Mouse (Mus musculus): ENCODE measurements around the gene Serinc2. TPM values are rescaled to one million over a fixed set of nuclear protein-coding genes. Genes with fewer than 3 reads are reported as not detected.

The Serinc2 gene
- total and polyA plus RNA-seq, 2 experiments from 2014 or later: 1.3 TPM

DNA sequence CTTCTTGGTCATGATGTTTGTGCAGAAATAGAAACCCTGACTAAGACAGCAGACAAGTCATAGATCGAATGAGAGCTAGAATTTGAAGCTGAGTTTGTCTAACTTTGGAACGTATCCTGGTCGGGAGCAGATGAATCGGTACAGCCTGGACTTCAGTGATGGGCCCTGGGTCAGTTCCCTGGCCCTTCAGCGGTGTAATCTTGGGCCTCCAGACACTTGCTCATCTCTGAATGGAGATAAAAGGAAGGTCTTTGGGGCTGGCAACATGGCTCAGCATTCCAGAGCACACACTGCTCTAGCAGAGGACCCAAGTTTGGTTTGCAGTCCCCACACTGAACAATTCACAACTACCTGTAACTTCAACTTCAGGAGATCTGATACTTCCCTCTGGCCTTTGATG, 36.0 kb downstream of the Serinc2 start:
- Histone ChIP-seq H3K9ac (replicated peaks; ENCODE audit: low read depth, low read length) (no peak overlapping the region), H3K9me3 (replicated peaks; ENCODE audit: control insufficient read depth, low read length) (no peaks in the 10 kb centered on the region), H3K4me2 (ENCODE audit: low read depth, low read length) (no peak overlapping the region), H3K27me3 (ENCODE audit: control insufficient read depth, insufficient read depth, low read length) (no peaks in the 10 kb centered on the region), H3K4me1 (ENCODE audit: control insufficient read depth, insufficient read depth) (no peaks in the 10 kb centered on the region), H3K36me3 (replicated peaks; ENCODE audit: control insufficient read depth, insufficient read depth, low read length) (no peaks in the 10 kb centered on the region), H3K4me3 (ENCODE audit: low read depth, low read length) (no peak overlapping the region), H3K27ac (ENCODE audit: low read depth) (no peak overlapping the region)
- TF ChIP-seq CTCF (IDR thresholded peaks at IDR 0.05; ENCODE audit: low read depth) (no peak), EP300 (IDR thresholded peaks at IDR 0.05; ENCODE audit: low read depth) (no peak)
- WGBS: 74% methylated on average over 5 of the region's 5 CpGs
- DNase-seq (ENCODE audit: low spot score) (no peak), ATAC-seq (ENCODE audit: insufficient read depth, low read depth) (no peak)

GRCm38 (mm10) chr4:130240695-130241094, 38.3 kb downstream of the Serinc2 start:
- ATAC-seq (ENCODE audit: insufficient read depth, low read depth) (no peak), DNase-seq (ENCODE audit: low spot score) (no peak)
- no peak overlapping the region for H3K4me2 ChIP-seq (ENCODE audit: low read depth, low read length)
- no peaks in the 10 kb centered on the region for H3K36me3 ChIP-seq (replicated peaks; ENCODE audit: control insufficient read depth, insufficient read depth, low read length)
- WGBS: 29% methylated on average over 5 of the region's 5 CpGs
- no peak overlapping the region for H3K9ac ChIP-seq (replicated peaks; ENCODE audit: low read depth, low read length)
- H3K27me3 ChIP-seq (ENCODE audit: control insufficient read depth, insufficient read depth, low read length): no peaks in the 10 kb centered on the region
- H3K27ac ChIP-seq (ENCODE audit: low read depth): no peak overlapping the region
- no peaks in the 10 kb centered on the region for H3K4me1 ChIP-seq (ENCODE audit: control insufficient read depth, insufficient read depth)
- H3K4me3 ChIP-seq (ENCODE audit: low read depth, low read length): no peak overlapping the region
- TF ChIP-seq CTCF (IDR thresholded peaks at IDR 0.05; ENCODE audit: low read depth) (no peak), EP300 (IDR thresholded peaks at IDR 0.05; ENCODE audit: low read depth) (no peak)
- no peaks in the 10 kb centered on the region for H3K9me3 ChIP-seq (replicated peaks; ENCODE audit: control insufficient read depth, low read length)

GRCm38 (mm10) chr4:130237607-130238006, 41.4 kb downstream of the Serinc2 start:
- Histone ChIP-seq H3K27ac (ENCODE audit: low read depth) (no peak overlapping the region), H3K9ac (replicated peaks; ENCODE audit: low read depth, low read length) (no peak overlapping the region), H3K4me2 (ENCODE audit: low read depth, low read length) (no peak overlapping the region), H3K9me3 (replicated peaks; ENCODE audit: control insufficient read depth, low read length) (no peaks in the 10 kb centered on the region), H3K4me3 (ENCODE audit: low read depth, low read length) (no peak overlapping the region), H3K36me3 (replicated peaks; ENCODE audit: control insufficient read depth, insufficient read depth, low read length) (no peaks in the 10 kb centered on the region), H3K4me1 (ENCODE audit: control insufficient read depth, insufficient read depth) (no peaks in the 10 kb centered on the region), H3K27me3 (ENCODE audit: control insufficient read depth, insufficient read depth, low read length) (no peaks in the 10 kb centered on the region)
- TF ChIP-seq EP300 (IDR thresholded peaks at IDR 0.05; ENCODE audit: low read depth) (no peak), CTCF (IDR thresholded peaks at IDR 0.05; ENCODE audit: low read depth) (no peak)
- ATAC-seq (ENCODE audit: insufficient read depth, low read depth) (no peak), DNase-seq (ENCODE audit: low spot score) (no peak)
- 83% methylated on average over 4 of the region's 4 CpGs for WGBS

GRCm38 (mm10) chr4:130236361-130236760, 42.6 kb downstream of the Serinc2 start:
- Histone ChIP-seq H3K4me1 (ENCODE audit: control insufficient read depth, insufficient read depth) (no peaks in the 10 kb centered on the region), H3K9ac (replicated peaks; ENCODE audit: low read depth, low read length) (no peak overlapping the region), H3K4me3 (ENCODE audit: low read depth, low read length) (no peak overlapping the region), H3K27ac (ENCODE audit: low read depth) (no peak overlapping the region), H3K4me2 (ENCODE audit: low read depth, low read length) (no peak overlapping the region), H3K27me3 (ENCODE audit: control insufficient read depth, insufficient read depth, low read length) (no peaks in the 10 kb centered on the region), H3K36me3 (replicated peaks; ENCODE audit: control insufficient read depth, insufficient read depth, low read length) (no peaks in the 10 kb centered on the region), H3K9me3 (replicated peaks; ENCODE audit: control insufficient read depth, low read length) (no peaks in the 10 kb centered on the region)
- 47% methylated on average over 8 of the region's 8 CpGs for WGBS
- ATAC-seq (ENCODE audit: insufficient read depth, low read depth) (no peak), DNase-seq (ENCODE audit: low spot score) (no peak)
- no peak for TF ChIP-seq CTCF (IDR thresholded peaks at IDR 0.05; ENCODE audit: low read depth)
- no peak for TF ChIP-seq EP300 (IDR thresholded peaks at IDR 0.05; ENCODE audit: low read depth)

- no peaks in the 10 kb centered on the region for H3K9me3 ChIP-seq (replicated peaks; ENCODE audit: control insufficient read depth, low read length)
- DNase-seq (ENCODE audit: low spot score): no peak
- H3K4me1 ChIP-seq (ENCODE audit: control insufficient read depth, insufficient read depth): no peaks in the 10 kb centered on the region
- H3K9ac ChIP-seq (replicated peaks; ENCODE audit: low read depth, low read length): no peak overlapping the region
- no peak for ATAC-seq (ENCODE audit: insufficient read depth, low read depth)
- H3K27me3 ChIP-seq (ENCODE audit: control insufficient read depth, insufficient read depth, low read length): no peaks in the 10 kb centered on the region
- H3K4me3 ChIP-seq (ENCODE audit: low read depth, low read length): no peak overlapping the region
- H3K27ac ChIP-seq (ENCODE audit: low read depth): no peak overlapping the region
- no peaks in the 10 kb centered on the region for H3K36me3 ChIP-seq (replicated peaks; ENCODE audit: control insufficient read depth, insufficient read depth, low read length)
- H3K4me2 ChIP-seq (ENCODE audit: low read depth, low read length): no peak overlapping the region
- TF ChIP-seq CTCF (IDR thresholded peaks at IDR 0.05; ENCODE audit: low read depth) (no peak), EP300 (IDR thresholded peaks at IDR 0.05; ENCODE audit: low read depth) (no peak)
These were observed 54.9 kb downstream of the Serinc2 start for GRCm38 (mm10) chr4:130224071-130224470.

DNA sequence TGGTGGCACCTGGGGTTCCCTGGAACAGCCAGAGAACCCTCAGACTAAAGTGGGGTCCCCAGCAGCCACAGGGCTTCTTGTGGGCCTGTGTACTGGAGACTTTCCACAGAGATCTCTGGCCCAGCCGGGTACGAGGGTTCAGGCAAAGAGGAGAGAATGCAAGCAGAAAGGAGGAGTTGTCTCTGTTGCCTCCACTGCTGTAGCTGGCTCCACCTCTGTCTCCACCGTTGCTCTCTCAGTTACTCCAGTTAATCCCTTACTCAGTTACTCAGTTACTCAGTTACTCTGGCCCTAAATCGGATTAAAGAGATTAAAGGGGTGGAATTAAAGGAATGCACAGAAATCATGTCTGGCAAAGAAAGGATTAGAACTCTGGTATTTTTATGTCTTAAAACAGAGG, 56.8 kb downstream of the Serinc2 start, which contains the start of gene Gm853:
Gene Gm853, minus strand, starts transcription at position 223 of the 400 bp plus-strand sequence.
- TF ChIP-seq CTCF (IDR thresholded peaks at IDR 0.05; ENCODE audit: low read depth): no peak
- no peak for TF ChIP-seq EP300 (IDR thresholded peaks at IDR 0.05; ENCODE audit: low read depth)
- H3K9ac ChIP-seq (replicated peaks; ENCODE audit: low read depth, low read length): no peak within 1 kb of the TSS
- no peak within 1 kb of the TSS for H3K4me3 ChIP-seq (ENCODE audit: low read depth, low read length)
- ATAC-seq (ENCODE audit: insufficient read depth, low read depth) (no peak), DNase-seq (ENCODE audit: low spot score) (no peak)
- no peaks in the 10 kb centered on the region for H3K27me3 ChIP-seq (ENCODE audit: control insufficient read depth, insufficient read depth, low read length)
- WGBS: 48% methylated on average over 4 of the region's 4 CpGs
- H3K4me1 ChIP-seq (ENCODE audit: control insufficient read depth, insufficient read depth): no peaks in the 10 kb centered on the region
- H3K36me3 ChIP-seq (replicated peaks; ENCODE audit: control insufficient read depth, insufficient read depth, low read length): no peaks in the 10 kb centered on the region
- no peak within 1 kb of the TSS for H3K27ac ChIP-seq (ENCODE audit: low read depth)
- H3K4me2 ChIP-seq (ENCODE audit: low read depth, low read length): no peak within 1 kb of the TSS
- H3K9me3 ChIP-seq (replicated peaks; ENCODE audit: control insufficient read depth, low read length): no peaks in the 10 kb centered on the region

All from heart, postnatal 0 days (tissue).